16 mouse cellular contexts compared by ENCODE assay signal in the genomic region with DNA sequence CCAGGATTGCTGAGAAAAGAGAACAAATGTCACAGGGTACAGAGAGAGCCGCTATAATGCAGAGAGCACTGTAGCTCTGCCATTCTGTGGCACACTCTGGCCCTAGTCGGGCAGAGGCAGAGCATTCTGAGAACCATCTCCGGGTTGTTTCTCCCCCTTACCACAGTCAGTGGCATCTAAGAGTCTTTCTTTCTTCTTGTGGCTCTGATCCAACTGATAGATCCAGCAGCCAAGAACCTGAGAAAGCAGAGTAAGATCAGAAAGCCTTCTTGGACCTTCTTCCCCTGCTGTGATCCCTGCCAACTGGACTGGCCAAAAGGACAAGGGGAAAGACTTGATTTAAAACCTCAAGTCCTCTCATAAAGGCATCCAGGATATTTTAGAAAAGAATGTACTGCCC.
"Had no signal": no experiment of that assay in that cellular context is flagged by ENCODE, and none has a peak within 500 bp of the region (broad histone marks: within the 10 kb centered on the region; RNA-seq: fewer than 3 reads in every experiment).

No protein-coding gene starts in this region.

- H3K4me3 ChIP-seq: lung, embryonic 15.5 days; megakaryocyte, embryonic 14.5 days; midbrain, embryonic 13.5 days; midbrain, embryonic 15.5 days; neural tube, embryonic 12.5 days; stomach, embryonic 15.5 days had no signal

- DNase-seq: liver, postnatal 0 days; lung, adult 2 months; lung, postnatal 14 days; lung, postnatal 36 days; right cerebral cortex, postnatal 25 days; thymus, adult 2 months; thymus, postnatal 25 days; thymus, postnatal 4 days had no signal

- H3K27ac ChIP-seq: lung, embryonic 15.5 days; macrophage; midbrain, embryonic 13.5 days; midbrain, embryonic 15.5 days; neural tube, embryonic 12.5 days; stomach, embryonic 15.5 days; stomach, postnatal 0 days had no signal
